Mouse (Mus musculus) liver, embryonic 12.5 days (tissue): Measurements from ENCODE around the gene Med20. TPM values are rescaled to one million over a fixed set of nuclear protein-coding genes. Genes with fewer than 3 reads are reported as not detected.
"Not testable (repeated sequence)": the region's sequence is repeated elsewhere in the genome, so short reads cannot be mapped to it uniquely, and the experiment has no call there.

Source experiments
- ATAC-seq: fragments of 200-750 bp; cut with Nextera tagmentation; 2 replicates; pipeline ENCODE4 v1.8.0; 2017; ENCODE audit warnings: moderate number of reproducible peaks, mild to moderate bottlenecking, moderate library complexity
- H3K27ac ChIP-seq: fragments of 300-500 bp; sonication (generic); 2 replicates; pipeline ENCODE4 v1.5.1; 2016; ENCODE audit warnings: mild to moderate bottlenecking
- H3K27me3 ChIP-seq: fragments of 300-500 bp; sonication (generic); replicated peaks from 2 replicates; pipeline ENCODE4 v1.6.1; 2016; ENCODE audit warnings: mild to moderate bottlenecking, moderate library complexity
- H3K36me3 ChIP-seq: fragments of 300-500 bp; sonication (generic); 2 replicates; pipeline ENCODE4 v1.6.1; 2016; ENCODE audit warnings: mild to moderate bottlenecking, moderate library complexity
- H3K4me1 ChIP-seq: fragments of 300-500 bp; sonication (generic); 2 replicates; pipeline ENCODE4 v1.6.1; 2016
- H3K4me2 ChIP-seq: fragments of 300-500 bp; sonication (generic); 2 replicates; pipeline ENCODE4 v1.6.1; 2016; ENCODE audit warnings: mild to moderate bottlenecking, moderate library complexity
- H3K4me3 ChIP-seq: fragments of 300-500 bp; sonication (generic); 2 replicates; pipeline ENCODE4 v1.5.1; 2016; ENCODE audit warnings: mild to moderate bottlenecking, moderate library complexity
- H3K9ac ChIP-seq: fragments of 300-500 bp; sonication (generic); 2 replicates; pipeline ENCODE4 v1.6.1; 2016; ENCODE audit warnings: mild to moderate bottlenecking, moderate library complexity
- H3K9me3 ChIP-seq: fragments of 300-500 bp; sonication (generic); replicated peaks from 2 replicates; pipeline ENCODE4 v1.6.1; 2016; ENCODE audit warnings: mild to moderate bottlenecking, moderate library complexity
- WGBS: fragments of 180-500 bp; shearing (Covaris S2); methylation state at CpG from one replicate; pipeline ENCODE4 v1.1.7; 2016; ENCODE audit not compliant: insufficient replicate concordance; 5-methylcytosine and 5-hydroxymethylcytosine counted together
- polyA plus RNA-seq: library from polyadenylated mRNA; unstranded; fragments of >200 nt; fragmentation: Nextera tagmentation; extraction: Ambion mirVana; gene quantifications from 2 replicates; pipeline ENCODE4 v1.2.1, GENCODE M21; 2016

The Med20 gene
- polyA plus RNA-seq, 1 experiment from 2014 or later, result 32.6 TPM

GRCm38 (mm10) chr17:47630678-47631065, 19.3 kb downstream of the Med20 start, which contains the start of gene Usp49:
TSS of gene Usp49 (plus strand) at chr17:47630690.
- Histone ChIP-seq H3K4me1 (peaks cover 67% of the 10 kb centered on the region), H3K27ac (peak within 1 kb of the TSS; percentile 93), H3K4me2 (peak within 1 kb of the TSS; percentile 99), H3K27me3 (no peaks in the 10 kb centered on the region), H3K4me3 (peak within 1 kb of the TSS; percentile 63), H3K36me3 (peaks cover 33% of the 10 kb centered on the region), H3K9me3 (no peaks in the 10 kb centered on the region), H3K9ac (peak within 1 kb of the TSS; percentile 82)
- WGBS, result 0% methylated on average over 3 of the region's 3 CpGs
- ATAC-seq, result 0 out of 2 replicates have a peak, but pooled peaks have one; percentile 36

- H3K27me3 ChIP-seq, result no peaks in the 10 kb centered on the region
- ATAC-seq, result no peak
- WGBS, result 70% methylated on average over 4 of the region's 4 CpGs
- no peaks in the 10 kb centered on the region for H3K9me3 ChIP-seq
- H3K4me3 ChIP-seq, result no peak overlapping the region
- peak overlapping the region; percentile 26 for H3K4me2 ChIP-seq
- peaks cover 31% of the 10 kb centered on the region for H3K36me3 ChIP-seq
- peaks cover 59% of the 10 kb centered on the region for H3K4me1 ChIP-seq
- H3K9ac ChIP-seq, result no peak overlapping the region; the same call in 1 of the 2 replicates
- H3K27ac ChIP-seq, result no peak overlapping the region
These were observed 20.9 kb downstream of the Med20 start for GRCm38 (mm10) chr17:47632181-47632840.

- H3K9me3 ChIP-seq, result no peaks in the 10 kb centered on the region
- 0 out of 2 replicates have a peak overlapping the region, but pooled peaks have one; percentile 6 for H3K27ac ChIP-seq
- ATAC-seq, result no peak
- WGBS, result 61% methylated on average over 7 of the region's 7 CpGs
- H3K9ac ChIP-seq, result no peak overlapping the region
- no peak overlapping the region for H3K4me2 ChIP-seq
- H3K27me3 ChIP-seq, result no peaks in the 10 kb centered on the region
- H3K4me1 ChIP-seq, result peaks cover 45% of the 10 kb centered on the region
- peaks cover 23% of the 10 kb centered on the region for H3K36me3 ChIP-seq
- no peak overlapping the region for H3K4me3 ChIP-seq
These were observed 22.8 kb downstream of the Med20 start for GRCm38 (mm10) chr17:47633999-47634770.

GRCm38 (mm10) chr17:47642992-47643391, 31.6 kb downstream of the Med20 start:
- H3K9me3 ChIP-seq, result no peaks in the 10 kb centered on the region

GRCm38 (mm10) chr17:47646683-47647082, 35.3 kb downstream of the Med20 start:
- H3K4me1 ChIP-seq, result peaks cover 32% of the 10 kb centered on the region
- no peak overlapping the region for H3K27ac ChIP-seq
- H3K27me3 ChIP-seq, result no peaks in the 10 kb centered on the region
- 0 out of 2 replicates have a peak, but pooled peaks have one; percentile 35 for ATAC-seq
- H3K36me3 ChIP-seq, result peaks cover 7% of the 10 kb centered on the region; the same call in 1 of the 2 replicates
- no peaks in the 10 kb centered on the region for H3K9me3 ChIP-seq
- no peak overlapping the region for H3K4me3 ChIP-seq
- 67% methylated on average over 1 of the region's 1 CpGs for WGBS
- H3K9ac ChIP-seq, result no peak overlapping the region
- no peak overlapping the region for H3K4me2 ChIP-seq

More at GRCm38 (mm10) chr17:47642992-47643391, 31.6 kb downstream of the Med20 start:
- Histone ChIP-seq H3K9ac (no peak overlapping the region), H3K4me3 (no peak overlapping the region), H3K4me1 (peaks cover 31% of the 10 kb centered on the region), H3K27ac (no peak overlapping the region), H3K36me3 (0 out of 2 replicates have a peak, but pooled peaks cover 3% of the 10 kb centered on the region), H3K4me2 (no peak overlapping the region), H3K27me3 (no peaks in the 10 kb centered on the region)
- 84% methylated on average over 2 of the region's 2 CpGs for WGBS
- ATAC-seq, result no peak

- no peak overlapping the region for H3K27ac ChIP-seq
- no peaks in the 10 kb centered on the region for H3K27me3 ChIP-seq
- H3K9me3 ChIP-seq, result no peaks in the 10 kb centered on the region
- no peak overlapping the region for H3K9ac ChIP-seq
- no peak overlapping the region for H3K4me3 ChIP-seq
- peaks cover 19% of the 10 kb centered on the region for H3K36me3 ChIP-seq
- 65% methylated on average over 4 of the region's 4 CpGs for WGBS
- H3K4me1 ChIP-seq, result peaks cover 31% of the 10 kb centered on the region
- no peak for ATAC-seq
- H3K4me2 ChIP-seq, result no peak overlapping the region
These were observed 37.6 kb downstream of the Med20 start for GRCm38 (mm10) chr17:47648966-47649365.

- Histone ChIP-seq H3K4me2 (no peak overlapping the region), H3K4me3 (no peak overlapping the region), H3K9me3 (no peaks in the 10 kb centered on the region), H3K27me3 (no peaks in the 10 kb centered on the region), H3K27ac (no peak overlapping the region), H3K9ac (no peak overlapping the region), H3K4me1 (peaks cover 6% of the 10 kb centered on the region), H3K36me3 (peaks cover 33% of the 10 kb centered on the region)
- WGBS, result 82% methylated on average over 2 of the region's 2 CpGs
- ATAC-seq, result no peak
These were observed 40.6 kb downstream of the Med20 start for GRCm38 (mm10) chr17:47651953-47652352.

GRCm38 (mm10) chr17:47654346-47654745, 43.0 kb downstream of the Med20 start:
- not testable (repeated sequence) for H3K27ac ChIP-seq, H3K4me3 ChIP-seq, H3K27me3 ChIP-seq, H3K4me1 ChIP-seq, H3K9ac ChIP-seq, H3K4me2 ChIP-seq, H3K9me3 ChIP-seq, ATAC-seq
- WGBS, result 89% methylated on average over 8 of the region's 8 CpGs
- peaks cover 35% of the 10 kb centered on the region for H3K36me3 ChIP-seq

- peaks cover 5% of the 10 kb centered on the region; the same call in 1 of the 2 replicates for H3K4me1 ChIP-seq
- WGBS, result 74% methylated on average over 5 of the region's 5 CpGs
- no peak overlapping the region for H3K27ac ChIP-seq
- H3K27me3 ChIP-seq, result no peaks in the 10 kb centered on the region
- H3K9ac ChIP-seq, result no peak overlapping the region
- H3K9me3 ChIP-seq, result no peaks in the 10 kb centered on the region
- H3K4me3 ChIP-seq, result no peak overlapping the region
- ATAC-seq, result no peak
- peaks cover 42% of the 10 kb centered on the region for H3K36me3 ChIP-seq
- H3K4me2 ChIP-seq, result no peak overlapping the region
These were observed 44.3 kb downstream of the Med20 start for GRCm38 (mm10) chr17:47655697-47656096.

- 74% methylated on average over 4 of the region's 4 CpGs for WGBS
- Histone ChIP-seq H3K4me1 (peaks cover 5% of the 10 kb centered on the region; the same call in 1 of the 2 replicates), H3K4me2 (no peak overlapping the region), H3K36me3 (peaks cover 36% of the 10 kb centered on the region), H3K27ac (no peak overlapping the region), H3K27me3 (no peaks in the 10 kb centered on the region), H3K9ac (no peak overlapping the region), H3K4me3 (no peak overlapping the region), H3K9me3 (no peaks in the 10 kb centered on the region)
- no peak for ATAC-seq
These were observed 46.5 kb downstream of the Med20 start for GRCm38 (mm10) chr17:47657901-47658300.

- Histone ChIP-seq H3K4me2 (no peak overlapping the region), H3K4me3 (no peak overlapping the region), H3K9me3 (no peaks in the 10 kb centered on the region), H3K4me1 (peaks cover 5% of the 10 kb centered on the region; the same call in 1 of the 2 replicates), H3K27ac (no peak overlapping the region), H3K36me3 (peaks cover 28% of the 10 kb centered on the region), H3K9ac (no peak overlapping the region), H3K27me3 (no peaks in the 10 kb centered on the region)
- no peak for ATAC-seq
- WGBS, result 46% methylated on average over 3 of the region's 3 CpGs
These were observed 47.4 kb downstream of the Med20 start for GRCm38 (mm10) chr17:47658741-47659243.
